Mouse (Mus musculus) neural tube, embryonic 14.5 days (tissue): ENCODE data around the gene Adh6b. TPM values are rescaled to one million over a fixed set of nuclear protein-coding genes. Genes with fewer than 3 reads are reported as not detected.
"Not testable (repeated sequence)": the region's sequence is repeated elsewhere in the genome, so short reads cannot be mapped to it uniquely, and the experiment has no call there.

Experiments used
- ATAC-seq: fragments of 200-750 bp; cut with Nextera tagmentation; 2 replicates; pipeline ENCODE4 v1.8.0; 2017; ENCODE audit warnings: low read depth, mild to moderate bottlenecking, moderate TSS enrichment, moderate library complexity
- H3K27ac ChIP-seq: fragments of 300-500 bp; sonication (generic); 2 replicates; pipeline ENCODE4 v1.5.1; 2014; ENCODE audit warnings: low read depth, mild to moderate bottlenecking, control low read depth, low read length, moderate library complexity, mixed read lengths
- H3K27me3 ChIP-seq: fragments of 300-500 bp; sonication (generic); 2 replicates; pipeline ENCODE4 v1.6.1; 2014; ENCODE audit warnings: low read length; ENCODE audit not compliant: control insufficient read depth, insufficient read depth
- H3K36me3 ChIP-seq: fragments of 300-500 bp; sonication (generic); 2 replicates; pipeline ENCODE4 v1.6.1; 2014; ENCODE audit warnings: low read length, mixed read lengths; ENCODE audit not compliant: control insufficient read depth, insufficient read depth
- H3K4me1 ChIP-seq: fragments of 300-500 bp; sonication (generic); 2 replicates; pipeline ENCODE4 v1.6.1; 2014; ENCODE audit warnings: low read length; ENCODE audit not compliant: control insufficient read depth, insufficient read depth
- H3K4me2 ChIP-seq: fragments of 300-500 bp; sonication (generic); 2 replicates; pipeline ENCODE4 v1.6.1; 2014; ENCODE audit warnings: mild to moderate bottlenecking, low read depth, low read length, control low read depth
- H3K4me3 ChIP-seq: fragments of 300-500 bp; sonication (generic); 2 replicates; pipeline ENCODE4 v1.5.1; 2014; ENCODE audit warnings: low read depth, low read length, control low read depth, mixed read lengths
- H3K9ac ChIP-seq: fragments of 300-500 bp; sonication (generic); replicated peaks from 2 replicates; pipeline ENCODE4 v1.6.1; 2014; ENCODE audit warnings: low read depth, mild to moderate bottlenecking, control low read depth, low read length, mixed read lengths
- H3K9me3 ChIP-seq: fragments of 300-500 bp; sonication (generic); 2 replicates; pipeline ENCODE4 v1.6.1; 2016; ENCODE audit warnings: low read length; ENCODE audit not compliant: control insufficient read depth
- WGBS: fragments of 180-500 bp; shearing (Covaris S2); extraction: QIAGEN DNeasy Blood & Tissue Kit; methylation state at CpG from one replicate; pipeline ENCODE4 v1.1.7; 2014; 5-methylcytosine and 5-hydroxymethylcytosine counted together
- polyA plus RNA-seq: library from polyadenylated mRNA; unstranded; fragments of >200 nt; fragmentation: Nextera tagmentation; extraction: Ambion mirVana; gene quantifications from 2 replicates; pipeline ENCODE4 v1.2.1, GENCODE M21; 2014

Gene Adh6b
- polyA plus RNA-seq, 1 experiment from 2014 or later = not detected

DNA sequence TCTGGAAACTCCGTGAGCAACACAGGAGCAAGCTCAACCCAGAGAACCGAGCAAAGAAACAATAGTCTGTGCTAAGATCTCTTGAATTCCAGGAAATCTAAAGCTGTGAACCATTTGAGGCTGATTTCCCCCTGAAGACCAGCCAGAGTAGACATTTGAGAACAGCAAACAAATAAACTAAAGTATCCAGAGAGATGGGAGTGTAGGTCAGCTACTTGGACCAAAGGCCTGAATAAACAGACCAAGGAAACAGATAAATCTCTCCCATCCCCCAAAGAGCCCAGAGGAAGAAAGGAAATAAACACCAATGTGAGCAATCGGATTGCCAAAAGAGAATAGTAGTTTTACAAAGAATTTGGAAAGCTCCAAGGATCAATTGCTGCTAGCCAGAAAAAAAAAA lies 5.5 kb downstream of the Adh6b start:
- no peak overlapping the region for H3K4me2 ChIP-seq
- no peaks in the 10 kb centered on the region for H3K27me3 ChIP-seq
- H3K36me3 ChIP-seq = no peaks in the 10 kb centered on the region
- no peak overlapping the region for H3K4me3 ChIP-seq
- no peak overlapping the region for H3K9ac ChIP-seq
- H3K27ac ChIP-seq = no peak overlapping the region
- H3K9me3 ChIP-seq = no peaks in the 10 kb centered on the region
- H3K4me1 ChIP-seq = no peaks in the 10 kb centered on the region
- 78% methylated on average over 3 of the region's 3 CpGs for WGBS
- ATAC-seq = no peak

DNA sequence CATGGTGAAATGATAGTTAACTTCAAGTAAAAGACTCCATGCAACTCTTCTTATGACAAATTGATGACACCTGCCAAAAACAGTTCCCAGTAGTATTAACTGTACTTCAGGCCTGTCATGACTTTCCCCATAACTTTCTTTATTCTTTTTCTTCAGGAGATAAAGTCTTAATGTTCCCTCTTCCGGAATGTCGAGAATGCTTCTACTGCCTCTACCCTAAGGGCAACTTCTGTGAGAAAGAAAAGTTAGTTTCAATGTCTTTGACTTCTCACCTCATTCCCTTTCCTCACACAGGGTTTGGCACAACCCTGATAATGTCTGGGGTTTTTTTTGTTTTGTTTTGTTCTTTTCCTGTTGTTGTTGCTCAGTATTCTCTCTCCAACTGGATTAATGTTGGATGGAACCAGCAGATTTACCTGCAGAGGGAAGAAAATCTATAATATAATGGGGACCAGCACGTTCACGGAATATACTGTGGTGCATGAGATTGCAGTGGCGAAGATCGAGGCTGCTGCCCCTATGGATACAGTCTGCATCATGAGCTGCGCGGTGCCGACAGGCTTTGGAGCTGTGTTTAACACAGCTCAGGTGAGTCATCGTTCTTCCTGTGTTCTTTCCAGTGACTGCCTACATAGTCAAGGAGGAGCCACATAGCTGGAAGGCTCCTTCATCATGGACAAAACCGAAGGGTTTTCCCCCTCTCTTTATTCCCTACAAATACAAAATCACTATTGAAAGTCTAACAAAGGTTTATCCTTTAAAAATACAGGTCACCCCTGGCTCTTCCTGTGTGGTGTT lies 10.6 kb downstream of the Adh6b start:
- H3K4me3 ChIP-seq = no peak overlapping the region
- no peak overlapping the region for H3K4me2 ChIP-seq
- H3K9me3 ChIP-seq = no peaks in the 10 kb centered on the region
- no peak for ATAC-seq
- no peaks in the 10 kb centered on the region for H3K27me3 ChIP-seq
- no peak overlapping the region for H3K27ac ChIP-seq
- H3K9ac ChIP-seq = no peak overlapping the region
- no peaks in the 10 kb centered on the region for H3K4me1 ChIP-seq
- no peaks in the 10 kb centered on the region for H3K36me3 ChIP-seq
- 94% methylated on average over 11 of the region's 11 CpGs for WGBS

DNA sequence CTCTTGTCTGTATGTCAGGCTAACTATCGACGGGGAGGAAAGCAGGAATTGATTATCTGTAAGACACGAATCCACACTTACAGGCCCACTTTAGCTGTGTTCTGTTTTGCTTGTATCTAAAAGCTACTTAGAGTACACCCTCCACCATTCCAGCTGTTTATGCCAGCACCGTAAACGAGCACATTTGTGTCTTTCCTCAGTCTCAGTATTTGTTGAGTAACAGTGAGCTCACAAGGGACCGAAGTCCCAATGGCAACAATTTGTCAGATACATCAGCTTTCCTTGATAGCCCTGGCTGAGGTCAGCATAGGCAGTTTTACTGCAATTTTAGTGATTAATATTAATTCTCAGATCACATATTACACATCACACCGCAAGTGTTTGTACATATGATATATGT lies 17.3 kb downstream of the Adh6b start:
- no peaks in the 10 kb centered on the region for H3K27me3 ChIP-seq
- H3K9me3 ChIP-seq = no peaks in the 10 kb centered on the region
- WGBS = 89% methylated on average over 7 of the region's 7 CpGs
- ATAC-seq = no peak
- H3K9ac ChIP-seq = no peak overlapping the region
- no peak overlapping the region for H3K4me3 ChIP-seq
- no peaks in the 10 kb centered on the region for H3K4me1 ChIP-seq
- no peak overlapping the region for H3K4me2 ChIP-seq
- no peak overlapping the region for H3K27ac ChIP-seq
- no peaks in the 10 kb centered on the region for H3K36me3 ChIP-seq

DNA sequence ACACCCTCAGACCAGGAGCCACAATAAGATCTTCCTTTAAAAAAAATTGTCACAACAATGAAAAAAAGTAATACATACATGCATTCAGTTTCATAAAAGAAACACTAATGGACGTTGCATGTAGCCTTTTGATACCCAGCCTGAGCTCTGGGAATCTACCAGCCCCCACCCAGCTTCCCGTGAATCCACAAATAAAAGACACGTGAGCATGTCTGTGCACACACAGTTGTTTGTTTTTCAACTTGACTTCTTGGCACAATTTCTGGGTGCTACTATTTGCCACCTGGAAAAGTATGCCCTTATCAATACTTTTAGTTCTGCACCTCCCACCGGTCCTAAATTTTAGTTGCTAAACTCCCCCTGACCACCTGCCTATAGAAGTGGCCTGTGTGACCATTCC lies 19.1 kb downstream of the Adh6b start:
- H3K27me3 ChIP-seq = no peaks in the 10 kb centered on the region
- H3K27ac ChIP-seq = no peak overlapping the region
- ATAC-seq = no peak
- no peaks in the 10 kb centered on the region for H3K9me3 ChIP-seq
- WGBS = 87% methylated on average over 4 of the region's 4 CpGs
- no peaks in the 10 kb centered on the region for H3K4me1 ChIP-seq
- no peak overlapping the region for H3K4me2 ChIP-seq
- no peak overlapping the region for H3K9ac ChIP-seq
- no peaks in the 10 kb centered on the region for H3K36me3 ChIP-seq
- no peak overlapping the region for H3K4me3 ChIP-seq

DNA sequence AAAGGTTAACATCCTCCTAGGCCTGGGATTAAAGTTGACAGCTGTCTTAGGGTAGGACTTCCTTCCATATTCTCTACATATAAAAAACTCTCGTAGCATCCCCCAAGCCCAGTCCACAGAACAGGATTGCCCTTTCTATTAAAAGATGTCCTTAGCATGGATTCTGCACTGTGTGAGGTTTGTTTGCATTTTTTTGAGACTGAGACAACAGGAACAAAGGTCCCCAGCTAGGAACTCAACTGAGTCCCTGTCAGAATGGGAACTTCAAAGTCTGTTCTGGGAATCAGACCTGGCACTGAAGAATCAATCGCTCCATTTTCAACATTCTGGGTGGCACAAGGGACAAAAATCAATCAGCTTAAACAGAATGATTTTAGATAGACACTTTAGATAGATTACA lies 21.3 kb downstream of the Adh6b start:
- ATAC-seq = no peak
- Histone ChIP-seq H3K27me3 (no peaks in the 10 kb centered on the region), H3K27ac (no peak overlapping the region)

DNA sequence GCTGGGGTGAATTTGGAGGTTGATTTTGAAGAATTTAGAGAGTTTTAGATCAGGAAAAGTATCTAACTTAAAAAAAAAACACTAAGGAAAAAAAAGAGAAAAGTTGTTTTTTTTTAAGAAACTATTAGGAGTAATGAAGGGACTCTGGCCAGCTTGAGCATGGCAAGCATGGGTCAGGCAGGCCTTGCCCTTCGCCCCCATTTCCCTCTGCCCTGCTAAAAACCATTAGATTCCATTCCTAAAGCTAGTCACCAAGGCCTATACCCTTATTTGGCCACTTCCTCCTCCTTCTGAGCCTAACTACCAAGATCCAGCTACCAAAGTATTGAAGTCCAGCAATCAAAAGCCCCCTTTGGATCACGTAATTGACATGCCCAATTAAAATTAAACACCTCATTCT lies 24.6 kb downstream of the Adh6b start:
- no peaks in the 10 kb centered on the region for H3K4me1 ChIP-seq
- no peaks in the 10 kb centered on the region for H3K36me3 ChIP-seq
- WGBS = 84% methylated on average over 2 of the region's 2 CpGs
- H3K9ac ChIP-seq = no peak overlapping the region
- no peak overlapping the region for H3K27ac ChIP-seq
- ATAC-seq = no peak
- H3K4me3 ChIP-seq = no peak overlapping the region
- H3K4me2 ChIP-seq = no peak overlapping the region
- no peaks in the 10 kb centered on the region for H3K27me3 ChIP-seq
- H3K9me3 ChIP-seq = no peaks in the 10 kb centered on the region

More for the DNA sequence above, 21.3 kb downstream of the Adh6b start:
- Histone ChIP-seq H3K36me3 (no peaks in the 10 kb centered on the region), H3K9me3 (no peaks in the 10 kb centered on the region), H3K9ac (no peak overlapping the region), H3K4me2 (no peak overlapping the region), H3K4me3 (no peak overlapping the region), H3K4me1 (no peaks in the 10 kb centered on the region)
- WGBS = 84% methylated on average over 2 of the region's 2 CpGs

DNA sequence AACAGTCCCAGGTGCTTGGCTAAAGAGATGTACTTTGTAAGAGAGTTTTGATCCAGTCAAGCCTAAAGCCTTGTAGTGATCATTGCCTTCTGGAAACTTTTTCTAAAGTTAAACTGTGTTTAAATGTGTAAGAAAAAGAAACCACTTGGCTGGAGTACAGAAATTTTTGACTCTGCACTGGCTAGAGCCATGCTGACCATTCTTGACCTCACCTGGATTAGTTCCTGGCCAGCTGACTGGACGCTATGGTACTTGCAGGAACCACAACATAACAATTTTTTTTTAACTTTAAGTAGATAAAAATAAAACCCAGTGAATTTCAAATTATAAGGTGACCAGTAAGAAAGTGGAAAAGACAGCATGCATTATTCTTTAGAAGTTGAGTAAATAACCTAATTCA lies 28.0 kb downstream of the Adh6b start:
- no peaks in the 10 kb centered on the region for H3K27me3 ChIP-seq
- no peaks in the 10 kb centered on the region for H3K36me3 ChIP-seq
- no peak overlapping the region for H3K9ac ChIP-seq
- H3K9me3 ChIP-seq = no peaks in the 10 kb centered on the region
- H3K4me1 ChIP-seq = no peaks in the 10 kb centered on the region
- H3K27ac ChIP-seq = no peak overlapping the region
- no peak for ATAC-seq
- H3K4me3 ChIP-seq = no peak overlapping the region
- H3K4me2 ChIP-seq = no peak overlapping the region
- WGBS = 87% methylated on average over 1 of the region's 1 CpGs

DNA sequence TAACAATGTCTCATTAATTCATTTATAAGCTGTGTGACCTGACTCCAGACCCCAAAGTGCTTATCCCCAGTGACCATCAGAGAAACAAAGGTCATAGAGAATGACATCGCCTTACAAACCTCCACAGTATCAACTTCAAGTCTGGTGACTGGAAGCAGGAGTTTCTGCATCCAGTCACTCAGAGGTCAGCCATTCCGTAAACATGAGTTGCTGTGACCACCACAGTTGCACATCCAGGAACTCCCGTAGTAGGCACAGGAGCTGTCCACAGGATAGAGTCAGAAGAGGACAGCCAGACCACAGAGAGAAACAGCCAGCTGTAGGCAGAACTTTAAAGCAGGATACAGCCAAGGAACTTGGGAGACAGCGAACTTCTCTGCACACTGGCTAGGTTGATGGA lies 28.7 kb downstream of the Adh6b start:
- H3K9ac ChIP-seq, H3K9me3 ChIP-seq, ATAC-seq, H3K4me3 ChIP-seq, H3K27me3 ChIP-seq, H3K27ac ChIP-seq, H3K36me3 ChIP-seq, H3K4me2 ChIP-seq, H3K4me1 ChIP-seq: not testable (repeated sequence)
- 82% methylated on average over 4 of the region's 4 CpGs for WGBS

DNA sequence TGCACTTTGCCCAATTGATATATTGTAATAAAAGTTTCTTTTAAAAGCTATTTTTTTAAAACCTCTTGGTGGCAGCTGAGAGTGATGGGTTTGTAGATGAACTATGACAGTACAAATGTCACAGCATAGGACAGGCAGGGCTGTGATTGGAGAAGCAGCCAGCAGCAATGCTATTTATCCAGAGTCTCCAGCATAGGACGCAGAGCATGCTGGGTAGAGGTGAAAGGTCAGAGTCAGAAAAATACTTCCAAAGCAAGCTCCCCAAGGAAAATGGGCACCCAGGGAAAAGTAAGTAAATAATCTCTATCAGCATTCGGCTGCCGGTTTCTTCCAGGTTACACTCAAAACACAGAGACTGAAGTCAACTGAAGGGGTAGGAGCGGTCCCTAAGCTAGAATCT lies 32.3 kb downstream of the Adh6b start:
- no peak for ATAC-seq

More for the DNA sequence above, 32.3 kb downstream of the Adh6b start:
- Histone ChIP-seq H3K9me3 (no peaks in the 10 kb centered on the region), H3K4me3 (no peak overlapping the region), H3K4me1 (no peaks in the 10 kb centered on the region), H3K36me3 (no peaks in the 10 kb centered on the region), H3K9ac (no peak overlapping the region), H3K4me2 (no peak overlapping the region), H3K27me3 (no peaks in the 10 kb centered on the region), H3K27ac (no peak overlapping the region)
- 75% methylated on average over 4 of the region's 4 CpGs for WGBS
